Mouse (Mus musculus) macrophage (primary cell): ENCODE data around the gene Tbxa2r. TPM values are rescaled to one million over a fixed set of nuclear protein-coding genes. Genes with fewer than 3 reads are reported as not detected.

ENCODE experiments used
- H3K27ac ChIP-seq: fragments of 350-480 bp; formaldehyde crosslinking; 2 replicates; pipeline ENCODE4 v1.9.0; 2021
- H3K36me3 ChIP-seq: fragments of 350-480 bp; formaldehyde crosslinking; 2 replicates; pipeline ENCODE4 v1.9.0; 2021; ENCODE audit errors: inconsistent target
- H3K4me3 ChIP-seq: fragments of 350-480 bp; formaldehyde crosslinking; 2 replicates; pipeline ENCODE4 v1.9.0; 2021; ENCODE audit errors: inconsistent target
- H3K79me2 ChIP-seq: fragments of 350-480 bp; formaldehyde crosslinking; 2 replicates; pipeline ENCODE4 v1.9.0; 2021; ENCODE audit errors: inconsistent target
- WGBS: methylation state at CpG from one replicate; pipeline ENCODE4 v1.1.7; 2026; ENCODE audit warnings: inconsistent platforms; ENCODE audit not compliant: missing documents; 5-methylcytosine and 5-hydroxymethylcytosine counted together
- polyA plus RNA-seq: library from polyadenylated mRNA; stranded (reverse); fragments of 250-400 nt; gene quantifications from 3 replicates; pipeline ENCODE4 v1.2.4, GENCODE M21; 2018; ENCODE audit warnings: inconsistent platforms

The Tbxa2r gene
- polyA plus RNA-seq, 1 experiment from 2014 or later = not detected

DNA sequence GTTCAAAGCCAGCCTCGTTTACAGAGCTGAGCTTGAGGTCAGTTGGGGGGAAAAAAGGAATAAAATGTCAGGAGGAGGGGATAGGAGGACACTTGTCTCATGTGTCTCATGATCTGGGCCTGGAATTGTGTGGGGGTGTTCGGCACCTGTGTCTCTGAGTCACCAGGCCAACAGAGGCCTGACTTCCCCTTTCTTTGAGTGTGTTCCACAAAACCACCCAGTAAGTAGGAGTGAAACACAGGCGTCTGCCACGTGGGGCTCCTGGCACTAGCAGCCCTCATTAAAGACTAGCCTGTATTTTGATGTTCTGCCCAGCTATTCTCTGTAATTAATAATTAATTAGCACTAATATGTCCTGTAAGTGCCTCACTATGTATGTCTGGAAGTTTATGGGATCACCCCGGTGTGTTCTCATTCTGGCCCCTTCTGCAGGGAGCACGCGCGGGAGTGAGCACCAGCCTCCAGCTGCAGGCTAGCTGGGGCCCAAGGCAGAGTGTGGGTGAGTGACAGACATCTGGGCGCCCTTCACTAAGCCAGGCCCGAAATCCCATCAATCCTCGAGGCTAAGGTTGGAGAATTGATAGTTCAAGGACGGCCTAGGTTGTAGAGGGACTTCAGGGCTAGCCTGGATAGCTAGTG lies 27.9 kb downstream of the Tbxa2r start:
- Histone ChIP-seq H3K4me3 (peak overlapping the region; percentile 59), H3K79me2 (peaks cover 69% of the 10 kb centered on the region), H3K36me3 (peaks cover 17% of the 10 kb centered on the region), H3K27ac (peak overlapping the region; percentile 100)
- 7% methylated on average over 12 of the region's 12 CpGs for WGBS

DNA sequence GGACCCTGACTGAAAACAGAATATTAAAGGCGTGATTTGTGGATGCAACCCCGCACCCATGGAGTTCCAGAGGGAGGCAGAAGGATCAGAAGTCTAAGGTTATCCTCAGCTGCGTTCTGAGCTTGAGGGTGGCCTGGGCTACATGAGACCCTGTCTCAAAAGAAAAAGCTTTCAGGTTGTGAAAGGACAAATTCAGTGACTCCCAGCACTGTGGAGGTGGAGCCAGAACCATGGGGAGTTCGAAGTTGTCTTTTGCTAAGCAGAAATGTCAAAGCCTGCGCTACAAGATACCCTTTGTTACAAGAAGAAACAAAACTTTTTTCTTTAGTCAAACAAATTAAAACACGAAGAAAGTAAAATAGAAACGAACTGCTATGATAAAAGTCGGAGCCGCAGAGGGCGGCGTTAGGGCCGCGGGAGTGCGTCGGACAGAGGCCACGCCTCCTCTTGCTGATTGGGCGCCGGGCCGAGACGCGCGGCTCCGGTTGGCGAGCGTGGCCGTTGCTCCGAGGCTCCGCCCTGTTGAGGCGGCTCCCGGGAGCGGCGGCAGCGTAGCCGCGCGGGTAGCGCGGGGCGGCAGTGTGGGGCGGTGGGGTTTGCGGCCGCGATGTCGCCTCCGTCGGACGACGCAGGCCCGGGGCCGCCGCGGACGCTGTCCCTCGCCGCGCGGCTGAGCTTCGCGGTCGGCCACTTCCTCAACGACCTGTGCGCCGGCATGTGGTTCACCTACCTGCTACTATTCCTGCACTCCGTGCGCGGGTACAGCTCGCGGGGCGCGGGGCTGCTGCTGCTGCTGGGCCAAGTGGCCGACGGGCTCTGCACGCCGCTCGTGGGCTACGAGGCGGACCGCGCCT lies 28.7 kb downstream of the Tbxa2r start, which contains the start of gene Mfsd12:
Mfsd12 (plus strand) TSS at position 501 of the 854 bp plus-strand sequence.
- Histone ChIP-seq H3K79me2 (peaks cover 76% of the 10 kb centered on the region), H3K4me3 (peak within 1 kb of the TSS; percentile 89), H3K27ac (peak within 1 kb of the TSS; percentile 100), H3K36me3 (peaks cover 25% of the 10 kb centered on the region)
- under 1% methylated on average over 69 of the region's 79 CpGs for WGBS

DNA sequence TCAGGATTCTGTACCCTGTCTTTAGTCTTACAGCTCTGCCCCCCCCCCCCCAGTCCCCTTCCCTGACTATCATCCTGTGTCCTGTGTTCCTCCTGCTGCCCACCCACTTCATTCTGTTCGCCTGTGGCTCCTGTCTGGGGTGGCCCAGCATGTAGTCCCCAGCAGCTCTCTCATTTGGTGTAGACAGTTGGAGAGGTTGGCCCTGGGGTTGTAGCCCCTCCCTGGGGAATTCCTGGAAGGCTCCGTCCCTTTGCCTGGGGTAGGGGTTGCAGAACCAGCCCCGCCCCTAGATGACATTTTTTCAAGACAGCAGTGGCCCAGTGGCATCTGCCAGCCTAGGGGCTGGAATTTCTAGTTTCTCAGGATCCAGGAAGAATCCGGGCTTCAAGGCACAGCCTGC lies 29.7 kb downstream of the Tbxa2r start:
- H3K4me3 ChIP-seq = peak overlapping the region; percentile 89
- 13% methylated on average over 4 of the region's 4 CpGs for WGBS
- H3K27ac ChIP-seq = peak overlapping the region; percentile 100

DNA sequence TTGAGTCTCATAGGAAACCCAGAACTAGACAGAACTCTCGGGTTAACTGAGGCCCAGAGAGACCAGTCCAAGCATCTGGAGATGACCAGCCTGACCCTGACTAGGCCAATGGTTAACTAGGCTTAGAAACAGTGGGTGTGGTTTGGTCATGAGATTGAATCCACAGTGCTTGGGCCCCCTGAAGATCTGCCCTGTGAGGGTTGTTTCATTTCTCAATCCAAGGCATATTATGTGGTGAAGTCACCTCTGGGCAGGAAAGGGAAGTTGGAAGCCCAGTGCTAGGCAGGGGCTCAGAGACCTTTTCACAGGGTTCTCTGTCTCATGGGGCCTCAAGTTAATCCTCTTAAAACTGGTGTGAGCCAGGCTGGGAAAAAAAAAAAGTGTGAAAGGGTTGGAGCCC lies 30.3 kb downstream of the Tbxa2r start:
- Histone ChIP-seq H3K79me2 (peaks cover 86% of the 10 kb centered on the region), H3K4me3 (peak overlapping the region; percentile 89), H3K27ac (peak overlapping the region; percentile 100), H3K36me3 (peaks cover 38% of the 10 kb centered on the region)
- 8% methylated on average over 1 of the region's 1 CpGs for WGBS

More for the DNA sequence above, 29.7 kb downstream of the Tbxa2r start:
- Histone ChIP-seq H3K79me2 (peaks cover 86% of the 10 kb centered on the region), H3K36me3 (peaks cover 35% of the 10 kb centered on the region)

DNA sequence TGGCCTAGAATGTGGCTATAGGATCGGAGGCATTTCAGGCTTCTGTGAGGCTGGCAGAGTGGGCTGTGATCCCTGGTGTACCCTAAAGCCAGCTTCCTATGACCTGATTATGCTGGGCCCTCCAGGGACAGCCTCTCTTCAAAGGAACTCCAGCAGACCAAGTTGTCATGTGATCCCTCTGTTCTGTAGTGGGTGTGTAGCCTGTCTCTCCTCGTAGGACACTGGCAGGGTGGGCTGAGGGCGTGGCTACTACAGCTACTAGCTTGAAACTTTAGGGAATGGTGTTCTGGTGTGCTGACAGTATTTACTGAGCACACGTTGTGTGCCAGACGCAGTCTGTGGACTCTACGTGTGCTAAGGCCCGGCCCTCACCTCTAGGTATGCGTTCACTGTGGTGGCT lies 32.2 kb downstream of the Tbxa2r start:
- WGBS = 89% methylated on average over 8 of the region's 8 CpGs
- H3K36me3 ChIP-seq = peaks cover 41% of the 10 kb centered on the region
- peak overlapping the region; percentile 100 for H3K27ac ChIP-seq
- peaks cover 69% of the 10 kb centered on the region for H3K79me2 ChIP-seq
- H3K4me3 ChIP-seq = peak overlapping the region; percentile 89

DNA sequence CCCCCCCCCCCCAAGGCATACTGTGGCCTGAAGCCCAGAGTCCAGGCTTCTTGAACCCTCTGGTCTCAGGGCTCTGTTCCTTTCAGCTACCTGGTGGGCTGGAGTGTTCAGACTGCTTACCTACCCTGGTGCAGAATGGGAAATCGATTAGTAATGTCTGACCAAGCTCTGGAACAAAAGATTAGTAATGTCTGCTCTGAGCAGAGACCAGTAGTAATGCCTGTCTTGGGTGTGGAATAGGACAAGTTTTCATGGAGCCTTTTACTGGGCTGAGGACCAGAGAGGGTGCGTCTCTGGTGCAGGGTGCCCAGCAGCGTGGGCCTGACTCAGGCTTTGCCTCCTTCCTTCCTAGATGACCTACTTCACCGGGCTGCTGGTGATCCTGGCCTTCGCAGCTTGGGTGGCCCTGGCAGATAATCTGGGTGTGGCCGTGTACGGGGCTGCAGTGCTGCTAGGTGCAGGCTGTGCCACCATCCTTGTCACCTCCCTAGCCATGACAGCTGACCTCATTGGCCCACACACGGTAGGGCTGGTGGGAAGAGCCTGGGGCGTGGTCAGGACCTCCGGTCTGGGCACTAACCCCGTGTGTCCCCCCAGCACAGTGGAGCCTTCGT lies 33.9 kb downstream of the Tbxa2r start:
- WGBS = 92% methylated on average over 12 of the region's 12 CpGs
- Histone ChIP-seq H3K27ac (0 out of 2 replicates have a peak overlapping the region, but pooled peaks have one; percentile 4), H3K79me2 (peaks cover 63% of the 10 kb centered on the region), H3K4me3 (no peak overlapping the region), H3K36me3 (peaks cover 42% of the 10 kb centered on the region)

DNA sequence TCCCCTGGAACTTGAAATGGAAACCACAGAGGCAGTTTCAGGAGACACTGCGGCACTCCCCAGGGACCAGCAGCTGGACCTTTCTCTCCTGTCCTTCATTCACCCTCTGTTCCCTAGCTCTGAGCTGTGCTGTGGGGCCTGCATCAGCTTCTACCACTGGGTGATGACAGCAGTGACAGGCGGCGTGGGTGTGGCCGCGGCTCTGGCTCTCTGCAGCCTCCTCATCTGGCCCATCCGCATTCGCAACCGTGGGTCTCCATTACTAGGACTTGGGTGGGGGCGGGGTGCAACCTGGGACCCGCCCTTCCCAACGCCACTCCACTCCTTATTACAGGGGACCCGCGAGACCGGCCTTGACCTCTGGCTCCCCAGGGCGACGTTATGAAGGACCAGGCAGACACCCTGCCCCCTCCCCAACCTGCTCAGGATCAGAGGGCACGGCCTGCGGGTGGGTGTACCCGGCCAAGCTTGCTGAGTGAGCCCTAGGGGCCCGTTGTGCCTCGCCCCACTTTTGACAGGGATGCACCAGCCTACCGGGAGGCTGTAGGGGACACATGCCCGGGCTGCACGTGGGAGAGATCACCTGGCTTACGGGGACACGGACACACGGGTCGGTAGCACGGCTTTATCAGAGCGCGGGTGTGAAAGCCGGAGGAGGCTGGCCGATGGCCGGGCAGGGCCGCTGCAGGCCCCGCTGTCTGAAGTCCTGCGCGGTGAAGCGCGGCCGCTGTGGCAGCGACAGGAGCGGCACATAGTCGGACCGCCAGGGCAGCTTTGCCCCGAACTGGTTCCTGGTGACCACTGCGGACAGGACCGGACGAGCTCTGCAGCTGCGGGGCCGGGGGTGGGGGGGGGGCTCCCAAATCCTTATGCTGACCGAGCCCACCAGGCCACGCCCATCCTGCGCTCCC lies 35.2 kb downstream of the Tbxa2r start:
- Histone ChIP-seq H3K79me2 (peaks cover 51% of the 10 kb centered on the region), H3K36me3 (peaks cover 55% of the 10 kb centered on the region), H3K27ac (no peak overlapping the region), H3K4me3 (no peak overlapping the region)
- WGBS = 93% methylated on average over 43 of the region's 54 CpGs

DNA sequence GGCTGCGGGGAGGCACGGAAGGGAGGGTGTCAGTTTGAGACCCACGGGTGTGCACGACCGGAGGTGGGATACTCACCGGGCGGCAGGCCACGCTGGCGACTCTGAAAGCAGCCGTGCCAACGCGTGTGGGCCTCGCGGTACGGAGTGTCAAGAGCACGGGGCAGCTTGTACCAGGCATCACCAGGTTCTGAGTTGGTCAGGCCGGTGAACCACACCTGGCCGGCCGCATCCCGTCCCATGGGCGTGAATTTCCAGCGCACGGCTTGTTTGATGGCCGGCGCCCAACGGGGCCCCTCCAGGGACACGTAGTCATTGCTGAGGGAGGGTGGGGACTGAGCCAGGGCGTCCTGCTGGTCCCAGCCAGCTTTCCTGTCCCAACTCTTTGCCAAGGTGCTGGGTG lies 36.1 kb downstream of the Tbxa2r start:
- Histone ChIP-seq H3K27ac (peak overlapping the region; percentile 36), H3K36me3 (peaks cover 63% of the 10 kb centered on the region), H3K79me2 (peaks cover 41% of the 10 kb centered on the region), H3K4me3 (no peak overlapping the region)
- 90% methylated on average over 25 of the region's 28 CpGs for WGBS

DNA sequence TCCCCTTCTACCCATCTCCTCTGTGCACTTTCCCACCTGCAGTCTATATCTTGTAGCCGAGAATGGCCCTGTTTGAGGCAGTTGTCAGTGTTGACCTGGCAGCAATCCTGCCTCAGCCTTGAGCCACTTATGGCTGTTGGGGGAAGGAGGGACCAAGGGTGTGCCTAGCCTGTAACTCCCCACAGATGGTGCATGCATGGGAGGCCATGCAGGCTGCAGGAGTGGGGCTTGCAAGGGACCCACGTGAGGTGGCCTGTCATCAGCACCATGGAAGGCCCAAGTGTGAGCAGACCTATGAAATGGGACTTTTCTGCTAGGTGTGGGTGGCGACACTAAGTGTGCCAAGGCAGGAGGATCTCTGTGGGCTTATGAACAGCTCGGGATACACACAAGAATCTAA lies 36.5 kb downstream of the Tbxa2r start:
- peak overlapping the region; percentile 36 for H3K27ac ChIP-seq
- H3K79me2 ChIP-seq = peaks cover 37% of the 10 kb centered on the region
- no peak overlapping the region for H3K4me3 ChIP-seq

DNA sequence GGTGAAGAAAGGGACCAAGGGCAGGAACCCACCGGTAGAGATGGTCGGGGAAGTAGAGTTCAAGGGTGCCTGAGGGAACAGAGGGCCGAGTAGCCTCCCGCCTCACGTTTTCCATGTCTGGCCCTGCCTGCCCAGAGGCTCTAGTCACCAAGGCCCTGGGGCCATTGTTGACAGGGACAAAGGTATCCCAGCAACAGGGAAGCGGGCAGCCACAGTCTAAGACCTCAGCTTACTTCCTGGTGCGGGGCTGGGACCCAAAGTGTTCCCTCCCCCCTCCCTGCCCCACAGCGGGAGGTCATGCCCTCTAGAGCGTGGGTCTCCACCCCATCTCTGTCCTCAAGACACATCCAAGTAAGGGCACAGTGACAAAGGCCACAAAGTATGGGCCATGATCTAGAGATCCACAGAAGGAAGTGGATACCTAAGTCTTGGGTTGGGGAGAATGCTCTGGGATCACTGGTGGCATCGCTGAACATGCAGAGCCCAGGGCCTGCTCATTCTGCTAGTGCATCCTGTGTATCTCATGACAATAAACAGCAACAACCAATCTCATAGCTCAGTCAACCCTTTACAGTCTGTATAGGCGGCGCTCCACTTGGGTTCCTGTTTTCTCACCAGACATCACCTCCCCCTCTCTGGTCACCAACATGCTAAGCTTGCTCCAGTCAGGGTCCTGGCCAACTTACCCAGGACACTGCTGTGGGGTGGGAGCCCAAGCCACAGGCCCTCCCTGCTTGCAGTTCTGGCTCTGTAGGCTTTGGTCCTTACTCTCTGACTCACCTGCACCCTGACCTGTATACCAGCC lies 37.3 kb downstream of the Tbxa2r start, which contains the start of gene 4930404N11Rik:
4930404N11Rik (minus strand) TSS at position 145 of the 805 bp plus-strand sequence.
- Histone ChIP-seq H3K27ac (peak within 1 kb of the TSS; percentile 36), H3K4me3 (no peak within 1 kb of the TSS), H3K79me2 (peaks cover 29% of the 10 kb centered on the region), H3K36me3 (peaks cover 63% of the 10 kb centered on the region)
- 35% methylated on average over 12 of the region's 12 CpGs for WGBS

More for the DNA sequence above, 36.5 kb downstream of the Tbxa2r start:
- 72% methylated on average over 4 of the region's 4 CpGs for whole genome bisulfite sequencing
- H3K36me3 ChIP-seq = peaks cover 63% of the 10 kb centered on the region

DNA sequence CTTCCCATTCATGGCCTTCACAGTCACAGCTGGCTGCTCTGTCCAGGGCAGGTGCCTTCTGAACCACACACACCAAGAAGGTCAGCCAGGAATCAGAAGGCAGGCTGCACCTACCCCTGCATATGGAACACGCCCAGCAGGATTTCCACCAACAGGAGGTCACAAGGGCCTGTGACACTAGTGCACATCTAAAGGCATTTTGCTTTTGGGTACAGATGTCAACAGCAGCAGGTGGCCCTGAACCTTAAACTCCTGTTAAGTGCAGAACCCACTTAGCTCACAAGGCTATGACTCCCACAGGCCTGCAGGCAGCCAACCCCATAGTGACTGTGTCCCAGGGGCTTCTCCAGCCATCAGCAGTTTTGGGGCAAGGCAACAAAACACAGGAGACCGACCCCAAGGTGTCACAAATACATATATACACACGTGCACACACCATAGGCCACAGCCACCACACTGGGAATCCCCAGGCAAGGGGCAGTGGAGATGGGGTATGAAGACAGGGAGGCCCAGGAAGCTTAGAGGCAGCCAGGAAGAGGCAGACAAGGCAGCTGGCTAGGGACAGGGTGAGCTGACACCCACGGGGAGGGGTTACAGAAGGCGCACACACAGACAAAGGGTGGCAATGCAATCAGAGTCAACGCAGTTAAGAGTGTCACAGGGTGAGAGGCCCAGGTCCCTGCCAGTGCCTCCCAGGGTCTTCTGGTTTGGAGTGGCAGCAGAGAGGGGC lies 38.1 kb downstream of the Tbxa2r start:
- Histone ChIP-seq H3K79me2 (peaks cover 24% of the 10 kb centered on the region), H3K27ac (peak overlapping the region; percentile 36), H3K4me3 (no peak overlapping the region), H3K36me3 (peaks cover 63% of the 10 kb centered on the region)
- 71% methylated on average over 6 of the region's 6 CpGs for WGBS

DNA sequence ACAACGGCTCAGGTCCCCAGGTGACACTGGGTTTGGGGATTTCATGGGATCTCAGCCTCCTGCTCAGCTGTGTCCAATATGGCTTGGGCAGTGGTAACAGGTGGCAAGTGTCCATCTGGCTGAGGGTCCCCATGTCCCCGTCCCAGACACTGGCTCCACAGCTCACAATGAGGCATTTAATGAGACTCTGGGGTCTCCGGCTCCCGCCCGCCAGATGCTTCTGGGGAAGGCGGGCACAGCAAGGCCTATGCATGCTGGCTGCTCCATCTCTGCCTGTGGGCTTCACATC lies 38.6 kb downstream of the Tbxa2r start:
- 0 out of 2 replicates have a peak overlapping the region, but pooled peaks have one; percentile 36 for H3K27ac ChIP-seq
- peaks cover 24% of the 10 kb centered on the region for H3K79me2 ChIP-seq
- H3K36me3 ChIP-seq = peaks cover 61% of the 10 kb centered on the region
- 93% methylated on average over 5 of the region's 6 CpGs for WGBS
- H3K4me3 ChIP-seq = no peak overlapping the region

DNA sequence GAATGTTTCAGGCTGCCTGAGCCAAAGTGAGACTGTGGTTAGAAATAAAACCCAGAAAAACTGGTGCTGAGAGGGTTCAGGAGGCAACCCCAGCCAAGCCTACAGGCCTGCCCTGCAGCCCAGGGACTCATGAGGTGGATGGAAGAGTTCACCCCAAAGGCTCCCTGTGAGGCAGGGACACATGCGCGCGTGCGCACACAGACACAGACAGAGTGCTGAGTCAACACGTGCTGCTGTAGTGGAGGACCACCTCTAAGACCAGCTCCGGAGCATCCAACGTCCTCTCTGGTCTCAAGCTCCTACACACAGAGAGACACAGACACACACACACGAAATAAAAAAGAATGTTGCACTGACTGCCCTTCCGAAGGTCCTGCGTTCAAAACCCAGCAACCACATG lies 46.8 kb downstream of the Tbxa2r start:
- Histone ChIP-seq H3K79me2 (peaks cover 67% of the 10 kb centered on the region), H3K4me3 (no peak overlapping the region), H3K27ac (no peak overlapping the region), H3K36me3 (peaks cover 35% of the 10 kb centered on the region)
- WGBS = 94% methylated on average over 10 of the region's 10 CpGs
